Mouse (Mus musculus) MEL (cell line): Measurements from ENCODE around the gene Gpr108.

ENCODE experiments used
- CTCF ChIP-seq, 3 experiments: IDR thresholded peaks in 2 of 3; conservative IDR thresholded peaks in 1 of 3; 2 replicates each; pipeline ENCODE4 v1.5.1; 2011 to 2012; ENCODE audit warnings: low read length in 3 of 3, low read depth in 2 of 3, mild to moderate bottlenecking in 2 of 3, improper control_type of control experiment in 1 of 3, inconsistent platforms in 1 of 3, mixed read lengths in 1 of 3, moderate library complexity in 1 of 3; ENCODE audit not compliant: control insufficient read depth in 1 of 3, insufficient read depth in 1 of 3, poor library complexity in 1 of 3, severe bottlenecking in 1 of 3
- E2F4 ChIP-seq: IDR thresholded peaks from 2 replicates; pipeline ENCODE4 v1.6.1; 2011; ENCODE audit warnings: low read depth, low read length, improper control_type of control experiment, borderline replicate concordance
- EP300 ChIP-seq, 2 experiments: IDR thresholded peaks; 2 replicates each; pipeline ENCODE4 v1.6.1; 2011; ENCODE audit warnings: improper control_type of control experiment in 2 of 2, low read length in 2 of 2, low read depth in 1 of 2, mild to moderate bottlenecking in 1 of 2
- GABPA ChIP-seq: IDR thresholded peaks from 2 replicates; pipeline ENCODE4 v1.6.1; 2012; ENCODE audit warnings: low read depth, mild to moderate bottlenecking, inconsistent platforms, low read length, improper control_type of control experiment, moderate library complexity
- HCFC1 ChIP-seq: IDR thresholded peaks from 2 replicates; pipeline ENCODE4 v1.6.1; 2012; ENCODE audit warnings: low read depth, mild to moderate bottlenecking, inconsistent platforms, low read length, improper control_type of control experiment, moderate library complexity
- JUND ChIP-seq: IDR thresholded peaks from 2 replicates; pipeline ENCODE4 v1.6.1; 2011; ENCODE audit warnings: low read depth, mild to moderate bottlenecking, improper control_type of control experiment, low read length
- KAT2A ChIP-seq: conservative IDR thresholded peaks from 2 replicates; pipeline ENCODE4 v1.6.1; 2012; ENCODE audit warnings: low read depth, low read length, improper control_type of control experiment, inconsistent platforms
- POLR2A ChIP-seq, 2 experiments: IDR thresholded peaks; 2 replicates each; pipeline ENCODE4 v1.6.1; 2011 to 2012; ENCODE audit warnings: low read length in 2 of 2, mild to moderate bottlenecking in 2 of 2, control low read depth in 1 of 2, improper control_type of control experiment in 1 of 2, low read depth in 1 of 2, moderate library complexity in 1 of 2; ENCODE audit not compliant: control insufficient read depth in 1 of 2, insufficient read depth in 1 of 2, poor library complexity in 1 of 2
- RAD21 ChIP-seq: IDR thresholded peaks from 2 replicates; pipeline ENCODE4 v1.6.1; 2011; ENCODE audit warnings: mild to moderate bottlenecking, low read depth, low read length, improper control_type of control experiment
- SMC3 ChIP-seq: IDR thresholded peaks from 2 replicates; pipeline ENCODE4 v1.6.1; 2011; ENCODE audit warnings: low read depth, low read length, improper control_type of control experiment
- TAL1 ChIP-seq: IDR thresholded peaks from 2 replicates; pipeline ENCODE4 v1.6.1; 2012; ENCODE audit warnings: mild to moderate bottlenecking, inconsistent platforms, low read length, moderate library complexity, mixed read lengths
- TBP ChIP-seq: IDR thresholded peaks from 2 replicates; pipeline ENCODE4 v1.8.0; 2011; ENCODE audit warnings: low read depth, low read length, improper control_type of control experiment
- UBTF ChIP-seq: IDR thresholded peaks from 2 replicates; pipeline ENCODE4 v1.6.1; 2012; ENCODE audit warnings: low read depth, mild to moderate bottlenecking, inconsistent platforms, low read length, improper control_type of control experiment, moderate library complexity, borderline replicate concordance; ENCODE audit not compliant: insufficient read depth
- ZNF384 ChIP-seq: IDR thresholded peaks from 2 replicates; pipeline ENCODE4 v1.6.1; 2012; ENCODE audit warnings: low read depth, mild to moderate bottlenecking, inconsistent platforms, low read length, improper control_type of control experiment

- TF ChIP-seq HCFC1: no peak
- no peak for TF ChIP-seq CTCF (IDR thresholded peaks at IDR 0.05 in 2 of 3, conservative IDR thresholded peaks at IDR 0.05 in 1 of 3; ENCODE audit: control insufficient read depth in 1 of 3, insufficient read depth in 1 of 3, low read depth in 2 of 3, low read length in 3 of 3, poor library complexity in 1 of 3, severe bottlenecking in 1 of 3)
- TF ChIP-seq UBTF: no peak
- no peak for TF ChIP-seq TAL1
- no peak for TF ChIP-seq EP300 (IDR thresholded peaks at IDR 0.05; ENCODE audit: low read depth in 1 of 2, low read length in 2 of 2)
- TF ChIP-seq TBP: no peak
- no peak for TF ChIP-seq JUND
- no peak for TF ChIP-seq KAT2A
- TF ChIP-seq POLR2A (IDR thresholded peaks at IDR 0.05; ENCODE audit: control insufficient read depth in 1 of 2, insufficient read depth in 1 of 2, low read depth in 1 of 2, low read length in 2 of 2, poor library complexity in 1 of 2): no peak
- TF ChIP-seq SMC3: no peak
- no peak for TF ChIP-seq E2F4
- no peak for TF ChIP-seq GABPA
- TF ChIP-seq RAD21: no peak
- TF ChIP-seq ZNF384: no peak
Measured at GRCm38 (mm10) chr17:57250461-57251160, 2.4 kb upstream of the Gpr108 start.
